Mouse (Mus musculus) midbrain, embryonic 11.5 days (tissue): ENCODE data around the gene Nfatc2. TPM values are rescaled to one million over a fixed set of nuclear protein-coding genes. Genes with fewer than 3 reads are reported as not detected.
A peak's percentile ranks its signal among the peaks of the same experiment; 100 is the strongest.

ENCODE experiments used
- ATAC-seq: fragments of 200-750 bp; cut with Nextera tagmentation; 2 replicates; pipeline ENCODE4 v1.8.0; 2017; ENCODE audit warnings: moderate TSS enrichment, moderate library complexity; ENCODE audit not compliant: low FRiP score
- DNase-seq: peaks from one replicate; pipeline ENCODE4 v3.0.0; 2015; ENCODE audit warnings: low spot score; ENCODE audit errors: missing footprints
- H3K27ac ChIP-seq: fragments of 300-500 bp; sonication (generic); 2 replicates; pipeline ENCODE4 v1.5.1; 2014; ENCODE audit warnings: low read depth, low read length
- H3K27me3 ChIP-seq: fragments of 300-500 bp; sonication (generic); 2 replicates; pipeline ENCODE4 v1.6.1; 2014; ENCODE audit warnings: mild to moderate bottlenecking, low read length, moderate library complexity, mixed read lengths; ENCODE audit not compliant: control insufficient read depth, insufficient read depth
- H3K36me3 ChIP-seq: fragments of 300-500 bp; sonication (generic); 2 replicates; pipeline ENCODE4 v1.6.1; 2014; ENCODE audit warnings: mild to moderate bottlenecking, low read length, moderate library complexity, mixed read lengths; ENCODE audit not compliant: control insufficient read depth, insufficient read depth
- H3K4me1 ChIP-seq: fragments of 300-500 bp; sonication (generic); 2 replicates; pipeline ENCODE4 v1.6.1; 2014; ENCODE audit warnings: low read length; ENCODE audit not compliant: control insufficient read depth, insufficient read depth
- H3K4me2 ChIP-seq: fragments of 300-500 bp; sonication (generic); 2 replicates; pipeline ENCODE4 v1.6.1; 2014; ENCODE audit warnings: mild to moderate bottlenecking, moderate library complexity
- H3K4me3 ChIP-seq: fragments of 300-500 bp; sonication (generic); 2 replicates; pipeline ENCODE4 v1.5.1; 2014; ENCODE audit warnings: low read depth, low read length
- H3K9ac ChIP-seq: fragments of 300-500 bp; sonication (generic); 2 replicates; pipeline ENCODE4 v1.6.1; 2014; ENCODE audit warnings: low read length
- H3K9me3 ChIP-seq: fragments of 300-500 bp; sonication (generic); 2 replicates; pipeline ENCODE4 v1.6.1; 2016; ENCODE audit warnings: low read length; ENCODE audit not compliant: control insufficient read depth
- WGBS: fragments of 180-500 bp; shearing (Covaris S2); extraction: QIAGEN DNeasy Blood & Tissue Kit; methylation state at CpG from one replicate; pipeline ENCODE4 v1.1.7; 2014; 5-methylcytosine and 5-hydroxymethylcytosine counted together
- polyA plus RNA-seq: library from polyadenylated mRNA; unstranded; fragments of >200 nt; fragmentation: Nextera tagmentation; extraction: Ambion mirVana; gene quantifications from 2 replicates; pipeline ENCODE4 v1.2.1, GENCODE M21; 2014

Nfatc2 gene
- polyA plus RNA-seq, 1 experiment from 2014 or later = 0.66 TPM

DNA sequence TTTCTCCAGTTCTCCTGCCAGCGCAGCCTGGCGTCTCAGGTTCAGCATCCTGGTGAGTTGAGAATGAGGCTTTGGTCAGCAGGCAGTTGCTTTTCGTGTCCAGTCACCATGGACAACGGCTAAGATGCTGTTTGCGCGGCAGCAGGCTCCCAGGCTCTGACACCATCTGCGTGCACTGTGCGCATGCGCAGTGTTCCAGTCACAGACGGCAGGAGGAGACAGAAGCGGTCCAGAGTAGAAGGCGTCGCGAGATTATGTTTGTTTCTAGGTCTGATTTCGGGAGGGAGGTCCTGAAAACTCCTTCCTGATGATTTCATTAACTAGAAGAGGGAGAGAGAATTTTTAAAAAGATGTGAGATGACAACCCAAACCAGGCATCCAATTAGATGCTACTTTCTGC is 121.5 kb downstream of the Nfatc2 start:
- DNase-seq (no peak), ATAC-seq (no peak)
- WGBS = 85% methylated on average over 15 of the region's 15 CpGs
- H3K9me3 ChIP-seq = no peaks in the 10 kb centered on the region
- H3K9ac ChIP-seq = no peak overlapping the region
- no peak overlapping the region for H3K4me3 ChIP-seq
- H3K27me3 ChIP-seq = no peaks in the 10 kb centered on the region
- H3K4me2 ChIP-seq = no peak overlapping the region
- no peaks in the 10 kb centered on the region for H3K36me3 ChIP-seq
- H3K27ac ChIP-seq = no peak overlapping the region
- no peaks in the 10 kb centered on the region for H3K4me1 ChIP-seq

DNA sequence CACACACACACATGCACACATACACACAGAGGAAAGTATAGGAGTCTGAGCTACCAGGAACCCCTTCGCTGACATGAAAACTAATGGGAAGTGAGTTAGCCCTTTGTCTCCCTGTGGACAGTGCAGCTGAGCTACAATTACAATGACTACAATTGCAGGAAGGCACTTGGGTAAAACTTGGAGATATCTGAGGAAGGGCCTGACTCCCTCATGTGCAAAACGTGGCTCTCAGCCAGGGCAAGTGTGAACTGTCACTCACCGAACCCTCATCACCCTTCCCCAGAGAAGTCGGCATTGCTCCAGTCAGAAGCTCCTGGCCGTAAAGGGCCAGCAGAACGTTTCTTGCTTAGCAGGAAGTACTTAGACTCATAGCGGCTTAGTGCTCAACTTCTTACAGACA is 123.0 kb downstream of the Nfatc2 start:
- DNase-seq = no peak
- no peak for ATAC-seq
- 80% methylated on average over 7 of the region's 7 CpGs for WGBS
- Histone ChIP-seq H3K4me3 (no peak overlapping the region), H3K4me1 (no peaks in the 10 kb centered on the region), H3K27me3 (no peaks in the 10 kb centered on the region), H3K4me2 (no peak overlapping the region), H3K9ac (no peak overlapping the region), H3K9me3 (no peaks in the 10 kb centered on the region), H3K27ac (no peak overlapping the region), H3K36me3 (no peaks in the 10 kb centered on the region)

DNA sequence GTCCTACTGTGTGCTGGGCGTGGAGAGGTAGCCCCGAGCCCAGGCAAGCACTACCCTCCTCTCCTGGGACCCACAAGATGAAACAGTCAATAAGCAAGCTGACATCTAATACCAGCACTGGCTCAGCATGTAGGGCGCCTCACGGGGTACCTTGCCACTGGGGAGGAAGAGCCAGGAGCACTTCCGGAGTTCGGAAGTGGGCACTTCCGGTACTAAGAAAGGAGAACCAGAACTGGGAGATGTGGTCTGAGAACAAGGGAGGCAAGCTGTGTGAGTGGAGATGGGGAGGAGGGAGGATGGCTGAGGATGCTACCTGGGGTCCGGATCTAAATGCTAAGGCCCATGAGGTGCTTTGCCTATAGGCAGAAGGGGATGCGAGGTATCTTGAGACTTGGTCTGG is 128.0 kb downstream of the Nfatc2 start:
- Histone ChIP-seq H3K9me3 (no peaks in the 10 kb centered on the region), H3K4me1 (peaks cover 3% of the 10 kb centered on the region; the same call in 1 of the 2 replicates), H3K27me3 (no peaks in the 10 kb centered on the region), H3K27ac (no peak overlapping the region), H3K4me2 (no peak overlapping the region), H3K4me3 (no peak overlapping the region), H3K9ac (no peak overlapping the region), H3K36me3 (no peaks in the 10 kb centered on the region)
- ATAC-seq = no peak
- DNase-seq = no peak
- WGBS = 58% methylated on average over 9 of the region's 9 CpGs

DNA sequence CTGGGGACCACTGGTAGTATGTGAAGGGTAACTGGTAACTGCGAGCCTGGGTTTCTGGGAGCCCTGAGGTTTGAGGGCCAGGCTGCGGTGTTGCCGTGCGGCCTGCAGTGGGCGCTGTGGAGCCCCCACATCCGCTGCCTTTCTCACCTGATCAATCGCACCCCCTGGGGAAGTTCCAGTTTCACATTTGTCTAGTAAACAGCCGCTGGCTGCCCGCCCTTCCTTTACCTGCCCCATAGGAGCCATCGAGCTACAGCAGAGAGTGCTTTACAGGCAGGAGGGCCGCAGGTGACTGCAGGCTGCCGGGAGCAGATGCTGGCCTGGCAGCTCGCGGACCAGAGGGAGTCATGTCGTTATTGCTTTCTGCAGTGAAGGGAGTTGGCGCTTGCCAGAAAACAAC is 128.6 kb downstream of the Nfatc2 start:
- WGBS = 10% methylated on average over 16 of the region's 16 CpGs
- Histone ChIP-seq H3K27ac (no peak overlapping the region), H3K4me1 (peaks cover 3% of the 10 kb centered on the region; the same call in 1 of the 2 replicates), H3K4me2 (peak overlapping the region; percentile 44), H3K4me3 (peak overlapping the region; percentile 25), H3K36me3 (no peaks in the 10 kb centered on the region), H3K9me3 (no peaks in the 10 kb centered on the region), H3K9ac (peak overlapping the region; percentile 53), H3K27me3 (no peaks in the 10 kb centered on the region)
- DNase-seq = peak; percentile 93
- ATAC-seq = 0 out of 2 replicates have a peak, but pooled peaks have one; percentile 20

DNA sequence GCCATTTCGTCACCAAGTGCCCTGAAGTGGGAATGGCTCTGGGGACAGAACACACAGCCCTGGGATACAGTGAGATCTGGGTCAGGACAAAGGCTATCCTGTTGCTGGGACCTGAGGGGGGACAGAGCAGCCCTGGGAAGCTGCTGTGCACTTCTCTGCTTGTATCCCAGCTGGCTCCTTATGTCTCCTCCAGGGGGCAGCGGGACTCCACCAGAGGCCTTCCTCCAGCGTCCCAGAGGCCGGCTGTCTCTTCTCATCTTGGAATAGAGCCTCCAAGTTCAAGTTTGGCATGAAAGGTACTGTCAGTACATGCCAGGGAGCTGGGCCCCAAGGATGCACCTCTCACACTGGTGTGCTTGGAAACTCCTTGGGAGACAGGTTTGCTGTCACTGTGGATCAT is 132.4 kb downstream of the Nfatc2 start:
- Histone ChIP-seq H3K9ac (no peak overlapping the region), H3K27ac (no peak overlapping the region), H3K27me3 (no peaks in the 10 kb centered on the region), H3K9me3 (no peaks in the 10 kb centered on the region), H3K4me3 (no peak overlapping the region), H3K36me3 (no peaks in the 10 kb centered on the region), H3K4me1 (peaks cover 3% of the 10 kb centered on the region; the same call in 1 of the 2 replicates), H3K4me2 (no peak overlapping the region)
- ATAC-seq (0 out of 2 replicates have a peak, but pooled peaks have one; percentile 19), DNase-seq (peak; percentile 89)
- 10% methylated on average over 4 of the region's 4 CpGs for WGBS

DNA sequence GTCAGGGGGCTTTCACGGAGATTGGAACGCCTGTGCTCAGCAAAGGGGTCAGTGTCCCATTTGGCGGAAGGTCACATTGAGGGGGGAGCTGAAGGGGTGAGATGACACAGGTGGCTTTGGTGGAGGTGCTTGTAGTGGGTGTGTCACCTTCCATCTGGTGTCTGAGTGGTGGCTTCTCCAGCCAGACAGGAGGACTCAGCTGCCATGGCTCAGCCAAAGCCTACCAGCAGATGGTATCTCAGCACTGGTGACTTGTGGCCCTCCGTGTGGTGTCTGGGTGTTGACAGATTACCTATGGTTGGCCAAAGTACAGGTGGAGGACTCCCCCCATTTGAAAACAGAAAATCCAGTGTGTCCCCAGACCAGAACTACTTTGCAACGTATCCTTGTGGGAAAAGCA is 134.3 kb downstream of the Nfatc2 start:
- Histone ChIP-seq H3K4me2 (no peak overlapping the region), H3K4me1 (no peaks in the 10 kb centered on the region), H3K27me3 (no peaks in the 10 kb centered on the region), H3K36me3 (no peaks in the 10 kb centered on the region), H3K9me3 (no peaks in the 10 kb centered on the region), H3K4me3 (no peak overlapping the region), H3K27ac (no peak overlapping the region), H3K9ac (no peak overlapping the region)
- DNase-seq = peak; percentile 72
- ATAC-seq = no peak
- 91% methylated on average over 5 of the region's 5 CpGs for WGBS

DNA sequence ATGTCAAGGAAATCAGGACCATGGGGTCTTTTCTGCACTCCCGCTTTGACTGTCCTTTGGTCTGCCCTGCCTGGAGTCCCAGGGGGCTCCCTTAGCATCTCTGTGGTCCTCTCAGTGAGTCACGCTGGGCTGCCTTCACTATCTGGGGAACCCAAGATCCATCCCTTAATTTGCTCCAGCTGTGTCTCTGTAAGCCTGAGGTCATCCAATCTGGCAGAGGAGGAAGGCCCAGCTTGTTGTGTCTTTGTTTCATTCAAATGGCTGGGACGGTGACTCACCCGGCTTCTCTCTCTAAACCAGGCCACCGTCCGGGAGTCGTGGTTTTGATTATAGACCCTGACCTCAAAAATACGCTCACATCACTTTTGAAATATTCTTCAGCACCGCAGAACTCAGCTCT is 135.4 kb downstream of the Nfatc2 start:
- Histone ChIP-seq H3K36me3 (no peaks in the 10 kb centered on the region), H3K27ac (no peak overlapping the region)
- 47% methylated on average over 9 of the region's 9 CpGs for WGBS

DNA sequence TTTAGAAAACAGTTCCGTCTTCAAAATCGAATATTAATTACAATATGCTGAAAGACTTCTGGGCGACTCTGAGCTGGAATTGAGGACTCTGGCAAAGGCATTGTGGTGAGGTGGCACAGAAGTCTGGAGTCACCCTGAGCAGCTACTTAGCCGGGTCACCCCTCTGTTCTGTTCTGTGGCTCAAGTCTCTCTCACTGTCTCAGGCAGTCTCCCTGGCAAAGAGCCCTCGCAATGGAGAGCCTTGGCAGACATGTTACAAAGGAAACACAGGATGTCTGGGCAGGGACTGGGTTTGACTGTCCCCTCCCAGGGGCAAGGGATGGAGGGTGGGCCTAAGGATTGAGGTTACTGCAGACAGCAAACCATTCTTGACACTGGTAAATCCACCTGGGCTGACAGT is 135.8 kb downstream of the Nfatc2 start:
- no peak overlapping the region for H3K4me2 ChIP-seq
- DNase-seq (peak; percentile 67), ATAC-seq (no peak)
- WGBS = 75% methylated on average over 5 of the region's 5 CpGs
- no peaks in the 10 kb centered on the region for H3K9me3 ChIP-seq
- H3K4me1 ChIP-seq = no peaks in the 10 kb centered on the region
- H3K9ac ChIP-seq = no peak overlapping the region
- H3K36me3 ChIP-seq = no peaks in the 10 kb centered on the region
- no peak overlapping the region for H3K4me3 ChIP-seq
- H3K27me3 ChIP-seq = no peaks in the 10 kb centered on the region
- H3K27ac ChIP-seq = no peak overlapping the region

More for the DNA sequence above, 135.4 kb downstream of the Nfatc2 start:
- DNase-seq (no peak), ATAC-seq (no peak)
- Histone ChIP-seq H3K27me3 (no peaks in the 10 kb centered on the region), H3K4me1 (no peaks in the 10 kb centered on the region), H3K9me3 (no peaks in the 10 kb centered on the region), H3K4me3 (no peak overlapping the region), H3K9ac (no peak overlapping the region), H3K4me2 (no peak overlapping the region)

DNA sequence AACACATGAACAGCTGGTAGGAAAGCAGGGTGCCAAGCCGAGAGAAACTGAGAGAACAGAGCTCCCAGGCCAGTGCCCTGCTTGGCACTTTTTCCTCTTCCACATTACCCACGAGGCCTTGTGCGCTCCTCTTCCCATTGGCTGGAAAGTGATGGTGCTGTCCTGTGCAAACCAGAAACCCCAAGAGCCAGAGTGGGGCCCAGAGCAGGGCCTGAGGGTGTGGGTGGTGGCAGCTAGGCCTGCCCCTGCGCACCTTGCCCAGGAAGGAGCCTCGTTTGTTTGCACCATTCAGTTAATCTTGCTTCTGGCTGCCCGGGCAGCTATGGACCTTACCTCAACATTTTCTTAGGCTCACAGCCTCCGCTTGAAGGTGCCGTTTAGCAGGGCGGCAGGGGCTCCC is 139.6 kb downstream of the Nfatc2 start:
- ATAC-seq = no peak
- DNase-seq = no peak
- 81% methylated on average over 9 of the region's 9 CpGs for WGBS
- Histone ChIP-seq H3K27me3 (no peaks in the 10 kb centered on the region), H3K4me2 (no peak overlapping the region), H3K27ac (no peak overlapping the region), H3K36me3 (no peaks in the 10 kb centered on the region), H3K4me3 (no peak overlapping the region), H3K9ac (no peak overlapping the region), H3K9me3 (no peaks in the 10 kb centered on the region), H3K4me1 (no peaks in the 10 kb centered on the region)

DNA sequence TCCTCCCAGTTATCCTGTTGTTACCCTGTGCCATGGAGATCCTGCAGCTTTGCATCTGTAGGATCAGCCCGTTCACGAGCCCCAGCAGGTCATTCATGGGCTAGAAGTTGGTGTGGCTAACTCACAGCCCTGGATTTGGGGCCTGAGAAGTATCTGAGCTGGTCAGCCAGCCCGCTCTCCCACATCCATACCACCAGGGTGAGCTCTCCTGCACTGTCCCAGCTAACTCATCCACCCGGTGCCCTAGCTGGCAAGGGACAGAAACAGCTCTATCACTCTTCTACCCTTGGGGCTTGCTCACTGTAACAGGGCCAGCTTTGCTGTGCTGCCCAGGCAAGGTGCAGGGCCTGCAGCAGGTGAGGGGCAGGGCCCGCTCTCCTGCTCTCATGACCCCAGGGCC is 141.8 kb downstream of the Nfatc2 start:
- H3K27ac ChIP-seq = no peak overlapping the region
- 64% methylated on average over 5 of the region's 5 CpGs for WGBS
- DNase-seq (no peak), ATAC-seq (no peak)
- no peak overlapping the region for H3K4me2 ChIP-seq
- no peaks in the 10 kb centered on the region for H3K9me3 ChIP-seq
- H3K4me1 ChIP-seq = no peaks in the 10 kb centered on the region
- no peak overlapping the region for H3K9ac ChIP-seq
- no peaks in the 10 kb centered on the region for H3K27me3 ChIP-seq
- H3K4me3 ChIP-seq = no peak overlapping the region
- no peaks in the 10 kb centered on the region for H3K36me3 ChIP-seq
